Mouse (Mus musculus): Measurements from ENCODE around the gene Tmem132c. TPM values are rescaled to one million over a fixed set of nuclear protein-coding genes. Genes with fewer than 3 reads are reported as not detected.
A peak's percentile ranks its signal among the peaks of the same experiment; 100 is the strongest.

The Tmem132c gene
- polyA plus RNA-seq, 1 experiment from 2014 or later, result 35.6 TPM

DNA sequence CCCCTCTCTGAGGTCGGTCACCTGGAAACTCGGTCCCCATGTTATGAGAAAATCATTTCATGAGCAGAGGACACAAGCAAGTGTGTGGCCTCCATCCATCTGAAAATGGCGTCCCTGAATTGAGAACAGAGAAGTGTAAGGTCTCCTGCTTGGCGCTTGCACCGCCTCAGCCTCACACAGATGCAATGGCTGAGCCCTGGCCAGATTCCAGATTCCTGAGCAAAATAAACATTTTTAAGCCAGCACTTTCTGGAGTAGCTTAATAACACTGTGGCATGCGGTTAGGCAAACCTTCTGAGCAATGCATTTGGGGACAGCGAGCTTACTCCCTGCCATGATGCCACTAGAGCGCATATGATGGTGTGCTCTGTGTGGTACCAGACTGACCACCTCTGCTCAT lies 48.1 kb downstream of the Tmem132c start:
- H3K4me1 ChIP-seq, result peaks cover 37% of the 10 kb centered on the region
- no peaks in the 10 kb centered on the region; the same call in 1 of the 2 replicates for H3K9me3 ChIP-seq
- no peak overlapping the region for H3K4me2 ChIP-seq (replicated peaks)
- no peaks in the 10 kb centered on the region for H3K27me3 ChIP-seq
- H3K36me3 ChIP-seq, result no peaks in the 10 kb centered on the region
- H3K27ac ChIP-seq, result no peak overlapping the region
- H3K9ac ChIP-seq, result no peak overlapping the region
- H3K4me3 ChIP-seq, result no peak overlapping the region
- 90% methylated on average over 8 of the region's 8 CpGs for WGBS
- no peak for ATAC-seq (ENCODE audit: low FRiP score, low read depth)

DNA sequence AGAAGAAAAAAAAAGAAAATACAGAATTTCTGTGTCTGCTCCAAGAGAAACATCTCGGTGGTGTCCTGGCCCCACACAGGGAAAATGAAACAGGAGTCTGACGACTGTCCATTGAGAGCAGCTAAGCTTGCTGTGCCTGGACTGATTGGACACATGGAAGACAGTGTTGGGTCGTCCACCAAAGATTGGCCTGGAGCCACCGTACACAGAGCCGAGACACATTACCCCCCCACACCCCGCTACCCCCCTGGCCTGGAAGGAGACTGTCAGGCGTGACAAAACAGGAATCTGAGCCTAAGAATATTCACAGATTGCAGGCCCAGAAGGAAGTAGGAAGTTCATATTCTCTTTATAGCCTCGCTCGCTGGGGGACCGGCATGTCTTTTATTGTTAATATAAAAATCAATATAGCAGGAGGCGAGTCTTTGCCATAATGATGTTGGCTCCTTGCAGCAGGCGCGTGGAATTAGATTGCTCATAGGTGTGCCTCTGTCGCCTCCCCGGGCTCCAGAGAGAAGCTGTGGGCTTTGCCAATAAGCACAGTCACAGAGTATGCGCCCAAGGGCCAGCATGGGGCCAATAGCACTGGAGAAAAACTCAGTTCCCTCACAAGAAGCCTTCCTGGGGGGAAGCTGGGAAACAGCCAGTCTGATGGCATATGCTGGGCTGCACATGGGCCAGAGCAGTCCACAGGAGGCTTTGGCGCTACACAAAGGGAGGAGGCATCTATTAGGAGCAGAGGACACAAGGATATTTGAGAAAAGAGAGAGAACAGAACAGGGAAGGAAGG lies 49.0 kb downstream of the Tmem132c start:
- Histone ChIP-seq H3K4me1 (peaks cover 42% of the 10 kb centered on the region), H3K9me3 (no peaks in the 10 kb centered on the region; the same call in 1 of the 2 replicates), H3K4me3 (no peak overlapping the region), H3K4me2 (replicated peaks) (peak overlapping the region; percentile 27), H3K27me3 (no peaks in the 10 kb centered on the region), H3K36me3 (no peaks in the 10 kb centered on the region), H3K9ac (no peak overlapping the region), H3K27ac (peak overlapping the region; percentile 17; the same call in 1 of the 2 replicates)
- 34% methylated on average over 17 of the region's 17 CpGs for WGBS
- peak; percentile 79 for ATAC-seq (ENCODE audit: low FRiP score, low read depth)

DNA sequence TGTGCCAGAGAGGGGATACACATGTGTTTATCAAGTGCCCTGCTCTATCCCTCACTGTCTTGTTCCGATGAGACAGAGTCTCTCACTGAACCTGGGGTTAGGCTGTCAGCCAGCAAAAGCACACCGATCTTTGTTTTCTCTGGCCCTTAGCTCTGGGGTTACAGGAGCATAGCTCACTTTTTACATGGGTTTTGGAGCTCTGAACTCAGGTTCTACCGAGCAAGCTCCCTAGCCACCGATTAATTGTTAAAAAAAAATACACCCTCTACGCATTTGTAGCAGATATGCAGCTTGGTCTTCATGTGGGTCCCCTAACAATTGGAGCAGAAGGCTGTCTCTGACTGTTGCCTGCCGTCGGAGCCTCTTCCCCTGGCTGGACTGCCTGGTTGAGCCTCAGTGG lies 50.0 kb downstream of the Tmem132c start:
- Histone ChIP-seq H3K27me3 (no peaks in the 10 kb centered on the region), H3K4me2 (replicated peaks) (no peak overlapping the region), H3K9ac (no peak overlapping the region), H3K4me3 (no peak overlapping the region), H3K4me1 (peaks cover 42% of the 10 kb centered on the region), H3K27ac (peak overlapping the region; percentile 17; the same call in 1 of the 2 replicates), H3K9me3 (no peaks in the 10 kb centered on the region; the same call in 1 of the 2 replicates), H3K36me3 (no peaks in the 10 kb centered on the region)
- no peak for ATAC-seq (ENCODE audit: low FRiP score, low read depth)
- 73% methylated on average over 7 of the region's 7 CpGs for WGBS

DNA sequence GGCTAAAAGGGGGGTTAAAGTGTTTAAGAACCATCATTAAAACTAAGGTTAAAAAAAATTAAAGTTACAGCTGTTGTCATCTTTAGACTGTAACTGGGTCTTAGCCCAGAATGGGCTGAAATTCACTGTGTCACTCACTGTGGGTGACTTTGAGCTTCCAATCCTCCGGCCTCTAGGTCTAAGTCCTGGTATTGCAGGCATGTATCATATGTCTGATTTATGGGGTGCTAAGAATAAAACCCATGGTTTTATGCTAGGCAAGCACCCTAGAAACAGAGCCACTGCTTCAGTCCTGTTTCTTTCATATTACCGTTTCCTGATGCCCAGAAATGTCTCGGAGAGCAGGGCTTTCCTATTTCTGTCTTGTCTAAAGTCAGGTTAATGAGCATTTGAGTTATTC lies 52.1 kb downstream of the Tmem132c start:
- Histone ChIP-seq H3K27me3 (no peaks in the 10 kb centered on the region), H3K4me1 (peaks cover 59% of the 10 kb centered on the region), H3K9me3 (no peaks in the 10 kb centered on the region; the same call in 1 of the 2 replicates), H3K36me3 (no peaks in the 10 kb centered on the region), H3K27ac (peak overlapping the region; percentile 8; the same call in 1 of the 2 replicates), H3K4me2 (replicated peaks) (no peak overlapping the region), H3K4me3 (no peak overlapping the region), H3K9ac (no peak overlapping the region)
- no peak for ATAC-seq (ENCODE audit: low FRiP score, low read depth)
- WGBS, result 22% methylated on average over 3 of the region's 3 CpGs

DNA sequence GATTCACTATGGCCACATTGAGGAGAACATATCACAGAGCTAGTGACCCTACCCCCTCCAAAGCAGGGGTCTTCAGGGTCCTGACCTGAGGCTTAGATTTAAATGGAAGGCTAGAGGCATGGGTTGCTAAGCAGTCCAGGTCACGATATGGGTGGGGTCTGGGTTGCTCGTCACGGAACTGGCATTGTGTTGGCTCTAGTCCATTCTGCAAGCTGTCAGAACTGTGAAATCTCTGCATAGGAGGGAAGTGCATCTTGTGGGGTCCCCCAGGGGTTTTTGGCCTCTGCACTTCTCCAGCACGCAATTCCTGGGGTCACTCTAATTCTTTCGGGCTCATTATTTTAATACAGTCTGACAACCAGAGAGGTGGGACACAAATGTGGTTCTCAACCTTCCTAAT lies 55.9 kb downstream of the Tmem132c start:
- ATAC-seq (ENCODE audit: low FRiP score, low read depth), result no peak
- 41% methylated on average over 5 of the region's 5 CpGs for WGBS
- no peaks in the 10 kb centered on the region; the same call in 1 of the 2 replicates for H3K9me3 ChIP-seq
- H3K4me1 ChIP-seq, result peaks cover 64% of the 10 kb centered on the region
- no peaks in the 10 kb centered on the region for H3K27me3 ChIP-seq
- H3K27ac ChIP-seq, result no peak overlapping the region
- no peak overlapping the region for H3K4me3 ChIP-seq
- no peak overlapping the region for H3K4me2 ChIP-seq (replicated peaks)
- H3K36me3 ChIP-seq, result no peaks in the 10 kb centered on the region
- no peak overlapping the region for H3K9ac ChIP-seq

DNA sequence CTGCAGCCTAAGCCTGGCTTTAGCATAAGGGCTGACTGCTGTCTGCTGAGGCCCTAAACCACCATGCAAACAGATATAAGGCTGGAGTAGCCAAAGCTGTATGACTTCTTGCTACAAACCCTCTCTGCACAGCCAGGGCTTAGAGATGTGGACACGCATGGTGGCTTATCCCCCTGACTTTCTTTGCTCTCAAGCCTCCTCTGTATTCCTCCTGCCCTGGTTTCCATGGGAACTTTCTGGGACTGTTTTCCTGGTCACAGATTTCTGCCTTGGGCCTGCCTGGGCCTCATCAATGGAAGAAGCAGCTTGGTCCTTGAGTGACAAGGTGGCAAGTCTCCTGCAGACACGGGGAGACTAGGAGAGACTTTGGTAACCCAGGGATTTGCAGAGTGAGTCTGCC lies 56.5 kb downstream of the Tmem132c start:
- Histone ChIP-seq H3K27me3 (no peaks in the 10 kb centered on the region), H3K27ac (no peak overlapping the region), H3K4me3 (no peak overlapping the region), H3K4me2 (replicated peaks) (no peak overlapping the region), H3K4me1 (peaks cover 64% of the 10 kb centered on the region), H3K9me3 (no peaks in the 10 kb centered on the region; the same call in 1 of the 2 replicates), H3K9ac (no peak overlapping the region), H3K36me3 (no peaks in the 10 kb centered on the region)
- ATAC-seq (ENCODE audit: low FRiP score, low read depth), result no peak
- 50% methylated on average over 2 of the region's 2 CpGs for WGBS

DNA sequence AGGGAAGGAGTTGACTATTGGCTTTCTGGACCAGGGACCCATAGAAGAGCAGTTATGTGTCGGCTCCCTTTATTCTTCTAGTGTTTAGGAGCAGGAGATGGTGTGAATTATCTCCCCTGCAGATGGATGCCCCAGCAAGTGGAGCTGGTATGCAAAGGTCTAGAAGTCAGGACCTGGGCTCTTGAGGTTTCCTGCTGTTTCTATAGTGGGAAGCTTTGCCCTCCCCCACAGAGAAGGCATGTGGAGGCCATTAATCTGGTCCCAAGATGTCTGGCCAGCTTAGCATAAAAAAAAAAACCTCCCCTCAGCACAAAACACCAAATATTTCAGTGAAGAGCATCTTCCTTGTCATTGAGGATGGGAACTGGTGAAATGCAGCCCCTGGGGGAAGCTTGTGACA lies 57.4 kb downstream of the Tmem132c start:
- Histone ChIP-seq H3K27me3 (no peaks in the 10 kb centered on the region), H3K9ac (no peak overlapping the region), H3K9me3 (no peaks in the 10 kb centered on the region; the same call in 1 of the 2 replicates), H3K4me3 (no peak overlapping the region), H3K4me2 (replicated peaks) (no peak overlapping the region), H3K36me3 (no peaks in the 10 kb centered on the region), H3K4me1 (peaks cover 60% of the 10 kb centered on the region), H3K27ac (no peak overlapping the region)
- ATAC-seq (ENCODE audit: low FRiP score, low read depth), result no peak
- 24% methylated on average over 1 of the region's 1 CpGs for WGBS

DNA sequence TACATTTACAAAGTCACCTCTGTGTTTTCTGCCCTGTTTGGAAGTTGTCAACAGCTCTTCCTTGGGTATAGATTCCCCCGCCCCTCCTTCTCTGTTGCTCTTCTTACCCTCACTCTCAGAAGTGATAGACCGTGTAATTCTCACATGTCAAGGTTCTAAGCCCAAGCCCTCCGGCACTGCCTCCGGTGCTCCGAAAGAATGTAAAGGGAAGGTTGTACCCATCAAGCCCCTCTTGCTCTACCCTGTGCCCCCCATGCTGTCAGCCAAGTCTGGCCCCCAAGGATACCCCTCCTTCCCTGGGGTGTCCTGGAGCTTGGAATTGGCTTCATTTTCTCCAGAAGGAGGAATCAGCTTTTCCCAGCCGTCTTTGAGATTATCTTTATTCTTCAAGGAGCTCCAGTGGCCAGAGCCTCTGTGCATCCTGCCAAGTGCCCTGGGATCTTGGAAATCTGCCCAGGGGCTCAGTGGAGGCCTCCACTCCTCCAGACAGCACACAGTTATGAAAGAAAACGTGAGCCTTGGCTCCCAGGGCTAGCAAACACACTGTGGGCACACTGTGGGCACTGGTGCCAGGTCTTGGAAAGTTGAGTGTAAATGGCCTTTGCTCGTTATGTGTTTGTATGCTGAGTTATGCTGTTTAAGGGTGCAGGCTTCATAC lies 59.1 kb downstream of the Tmem132c start:
- Histone ChIP-seq H3K4me2 (replicated peaks) (no peak overlapping the region), H3K27ac (peak overlapping the region; percentile 28; the same call in 1 of the 2 replicates), H3K27me3 (no peaks in the 10 kb centered on the region), H3K9ac (no peak overlapping the region), H3K36me3 (no peaks in the 10 kb centered on the region), H3K4me3 (no peak overlapping the region), H3K9me3 (no peaks in the 10 kb centered on the region), H3K4me1 (peaks cover 51% of the 10 kb centered on the region)
- 61% methylated on average over 8 of the region's 8 CpGs for WGBS
- no peak for ATAC-seq (ENCODE audit: low FRiP score, low read depth)

DNA sequence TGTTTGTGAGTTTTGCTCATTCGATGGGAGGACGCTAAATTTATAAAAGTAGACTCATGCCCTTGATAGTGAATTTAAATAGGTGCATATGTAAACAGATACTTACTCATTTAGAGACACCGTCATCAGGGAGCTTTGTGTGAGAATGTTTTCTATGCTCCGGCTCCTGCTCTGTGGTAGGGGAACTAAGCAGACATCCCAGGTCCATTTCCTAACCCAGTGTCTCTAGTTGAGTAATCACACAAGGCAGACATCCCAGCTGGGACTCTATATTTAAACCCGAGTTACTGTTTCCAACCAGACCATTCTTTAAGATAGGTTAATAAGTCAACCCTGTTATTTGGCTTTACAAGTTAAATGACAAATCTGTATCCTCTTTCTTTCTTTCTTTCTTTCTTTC lies 63.7 kb downstream of the Tmem132c start:
- Histone ChIP-seq H3K4me1 (peaks cover 37% of the 10 kb centered on the region), H3K27me3 (no peaks in the 10 kb centered on the region), H3K9ac (no peak overlapping the region), H3K4me2 (replicated peaks) (no peak overlapping the region), H3K4me3 (no peak overlapping the region), H3K9me3 (no peaks in the 10 kb centered on the region), H3K27ac (no peak overlapping the region), H3K36me3 (no peaks in the 10 kb centered on the region)
- ATAC-seq (ENCODE audit: low FRiP score, low read depth), result no peak
- WGBS, result 60% methylated on average over 5 of the region's 5 CpGs

DNA sequence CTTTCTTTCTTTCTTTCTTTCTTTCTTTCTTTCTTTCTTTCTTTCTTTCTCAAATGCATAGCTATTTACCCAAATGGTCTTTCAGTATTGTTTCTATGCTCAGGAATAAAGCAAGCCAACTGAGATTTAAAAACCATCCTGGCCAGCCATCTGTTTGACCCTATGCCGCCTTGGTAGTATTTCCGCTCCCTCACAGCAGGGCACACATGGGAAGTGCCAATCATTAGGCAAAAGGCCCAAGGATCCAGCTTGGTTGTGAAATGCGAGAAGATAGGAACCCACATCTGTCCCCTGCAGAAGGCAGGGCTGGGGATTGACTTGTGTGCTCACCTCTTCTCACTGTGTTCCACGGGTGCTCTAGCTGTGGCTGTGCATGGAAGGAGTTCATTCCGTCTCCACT lies 64.1 kb downstream of the Tmem132c start:
- Histone ChIP-seq H3K36me3 (no peaks in the 10 kb centered on the region), H3K4me2 (replicated peaks) (no peak overlapping the region), H3K9ac (no peak overlapping the region), H3K4me1 (peaks cover 37% of the 10 kb centered on the region), H3K27me3 (no peaks in the 10 kb centered on the region), H3K4me3 (no peak overlapping the region), H3K9me3 (no peaks in the 10 kb centered on the region), H3K27ac (no peak overlapping the region)
- no peak for ATAC-seq (ENCODE audit: low FRiP score, low read depth)
- WGBS, result 25% methylated on average over 5 of the region's 5 CpGs

DNA sequence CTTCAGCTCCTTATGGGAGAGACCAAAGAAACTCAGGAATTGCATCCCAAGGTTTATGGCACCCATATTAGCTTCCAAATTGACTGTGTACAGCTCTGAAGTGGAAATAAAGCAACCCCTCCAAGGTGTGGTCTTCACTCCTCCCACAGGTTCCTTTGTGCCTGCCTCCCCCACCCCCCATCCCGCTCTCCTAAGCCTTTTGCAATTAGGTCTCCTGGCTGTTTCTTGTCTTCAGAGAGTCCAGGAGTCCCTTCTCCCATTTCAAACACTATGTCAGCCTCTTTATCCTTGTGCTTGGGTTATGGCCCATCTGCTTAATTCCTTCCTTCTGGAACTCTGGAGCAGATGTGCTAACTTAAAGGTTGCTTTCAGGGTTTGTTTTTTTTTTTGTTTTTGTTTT lies 65.1 kb downstream of the Tmem132c start:
- no peaks in the 10 kb centered on the region for H3K36me3 ChIP-seq
- H3K9ac ChIP-seq, result no peak overlapping the region
- 14% methylated on average over 1 of the region's 1 CpGs for WGBS
- H3K4me2 ChIP-seq (replicated peaks), result no peak overlapping the region
- no peak overlapping the region for H3K27ac ChIP-seq
- no peak for ATAC-seq (ENCODE audit: low FRiP score, low read depth)
- H3K4me1 ChIP-seq, result peaks cover 42% of the 10 kb centered on the region
- no peaks in the 10 kb centered on the region for H3K27me3 ChIP-seq
- no peaks in the 10 kb centered on the region for H3K9me3 ChIP-seq
- H3K4me3 ChIP-seq, result no peak overlapping the region

DNA sequence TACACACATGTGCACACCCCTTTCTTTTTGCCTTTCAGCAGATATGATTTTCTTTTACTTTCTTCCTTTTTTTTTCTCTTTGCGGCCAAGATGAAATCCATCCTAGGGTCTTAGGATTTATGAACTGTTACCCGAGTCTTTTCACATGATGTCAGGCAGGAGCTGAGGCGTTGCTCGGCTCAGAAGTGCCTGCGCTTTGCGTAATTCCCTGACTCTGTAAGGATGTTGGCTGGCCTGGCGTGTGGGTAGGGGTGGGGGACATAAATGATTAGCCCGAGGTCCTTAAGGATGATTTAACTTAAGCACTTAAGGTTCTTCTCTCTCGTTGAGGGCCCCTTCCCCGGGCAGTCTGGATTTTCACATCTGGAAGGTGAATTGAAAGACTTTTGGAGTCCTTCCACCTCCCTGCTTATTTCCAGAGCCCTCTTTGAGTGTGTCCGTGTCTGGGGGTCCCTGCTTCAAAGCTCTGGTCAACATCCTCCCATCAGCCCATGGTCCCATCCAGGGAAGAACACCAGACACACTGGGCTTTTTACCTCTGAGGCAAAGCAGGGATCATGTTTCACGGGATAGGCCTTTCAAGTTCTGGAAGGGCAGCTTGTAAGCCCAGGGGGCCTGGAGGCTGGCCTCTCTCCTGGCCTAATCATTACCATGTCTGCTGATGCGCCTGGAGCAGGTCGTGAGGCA lies 68.9 kb downstream of the Tmem132c start:
- H3K27ac ChIP-seq, result peak overlapping the region; percentile 67
- no peaks in the 10 kb centered on the region for H3K27me3 ChIP-seq
- WGBS, result 6% methylated on average over 14 of the region's 14 CpGs
- H3K9ac ChIP-seq, result no peak overlapping the region
- peak; percentile 88 for ATAC-seq (ENCODE audit: low FRiP score, low read depth)
- no peaks in the 10 kb centered on the region for H3K36me3 ChIP-seq
- H3K4me3 ChIP-seq, result no peak overlapping the region
- H3K4me1 ChIP-seq, result peaks cover 44% of the 10 kb centered on the region
- peak overlapping the region; percentile 43; the same call in 1 of the 2 replicates for H3K4me2 ChIP-seq (replicated peaks)
- no peaks in the 10 kb centered on the region for H3K9me3 ChIP-seq
